Mouse (Mus musculus) hindbrain, embryonic 12.5 days (tissue): ENCODE data around the gene Olfml1. TPM values are rescaled to one million over a fixed set of nuclear protein-coding genes. Genes with fewer than 3 reads are reported as not detected.

Experiments
- ATAC-seq: fragments of 200-750 bp; cut with Nextera tagmentation; 2 replicates; pipeline ENCODE4 v1.8.0; 2017; ENCODE audit warnings: moderate TSS enrichment; ENCODE audit not compliant: low FRiP score
- H3K27ac ChIP-seq: fragments of 300-500 bp; sonication (generic); 2 replicates; pipeline ENCODE4 v1.5.1; 2016; ENCODE audit warnings: mild to moderate bottlenecking
- H3K27me3 ChIP-seq: fragments of 300-500 bp; sonication (generic); 2 replicates; pipeline ENCODE4 v1.6.1; 2016; ENCODE audit warnings: mild to moderate bottlenecking
- H3K36me3 ChIP-seq: fragments of 300-500 bp; sonication (generic); 2 replicates; pipeline ENCODE4 v1.6.1; 2016; ENCODE audit warnings: mild to moderate bottlenecking
- H3K4me1 ChIP-seq: fragments of 300-500 bp; sonication (generic); 2 replicates; pipeline ENCODE4 v1.6.1; 2016
- H3K4me2 ChIP-seq: fragments of 300-500 bp; sonication (generic); replicated peaks from 2 replicates; pipeline ENCODE4 v1.6.1; 2016; ENCODE audit warnings: mild to moderate bottlenecking
- H3K4me3 ChIP-seq: fragments of 300-500 bp; sonication (generic); 2 replicates; pipeline ENCODE4 v1.5.1; 2016; ENCODE audit warnings: mild to moderate bottlenecking
- H3K9ac ChIP-seq: fragments of 300-500 bp; sonication (generic); 2 replicates; pipeline ENCODE4 v1.6.1; 2016; ENCODE audit warnings: mild to moderate bottlenecking, moderate library complexity
- H3K9me3 ChIP-seq: fragments of 300-500 bp; sonication (generic); replicated peaks from 2 replicates; pipeline ENCODE4 v1.6.1; 2016; ENCODE audit warnings: mild to moderate bottlenecking
- WGBS: fragments of 180-500 bp; shearing (Covaris S2); methylation state at CpG from one replicate; pipeline ENCODE4 v1.1.7; 2016; 5-methylcytosine and 5-hydroxymethylcytosine counted together
- polyA plus RNA-seq: library from polyadenylated mRNA; unstranded; fragments of >200 nt; fragmentation: Nextera tagmentation; extraction: Ambion mirVana; gene quantifications from 2 replicates; pipeline ENCODE4 v1.2.1, GENCODE M21; 2016

The Olfml1 gene
- polyA plus RNA-seq, 1 experiment from 2014 or later: 14.7 TPM

GRCm38 (mm10) chr7:107560675-107561074 is 6.6 kb upstream of the Olfml1 start:
- Histone ChIP-seq H3K36me3 (no peaks in the 10 kb centered on the region), H3K4me1 (no peaks in the 10 kb centered on the region), H3K4me3 (no peak overlapping the region), H3K27ac (no peak overlapping the region), H3K9me3 (no peaks in the 10 kb centered on the region), H3K9ac (no peak overlapping the region), H3K27me3 (no peaks in the 10 kb centered on the region), H3K4me2 (no peak overlapping the region)
- ATAC-seq: no peak
- WGBS: 80% methylated on average over 2 of the region's 2 CpGs

GRCm38 (mm10) chr7:107561584-107561983 is 5.7 kb upstream of the Olfml1 start:
- Histone ChIP-seq H3K27me3 (no peaks in the 10 kb centered on the region), H3K27ac (no peak overlapping the region), H3K36me3 (no peaks in the 10 kb centered on the region), H3K4me3 (no peak overlapping the region), H3K4me2 (no peak overlapping the region), H3K9me3 (no peaks in the 10 kb centered on the region), H3K9ac (no peak overlapping the region), H3K4me1 (no peaks in the 10 kb centered on the region)
- no peak for ATAC-seq
- WGBS: 81% methylated on average over 3 of the region's 3 CpGs

GRCm38 (mm10) chr7:107563727-107564126 is 3.5 kb upstream of the Olfml1 start:
- Histone ChIP-seq H3K4me2 (no peak overlapping the region), H3K4me1 (no peaks in the 10 kb centered on the region), H3K9me3 (no peaks in the 10 kb centered on the region), H3K27me3 (no peaks in the 10 kb centered on the region), H3K36me3 (no peaks in the 10 kb centered on the region), H3K27ac (no peak overlapping the region), H3K4me3 (no peak overlapping the region), H3K9ac (no peak overlapping the region)
- 42% methylated on average over 2 of the region's 2 CpGs for WGBS
- no peak for ATAC-seq

GRCm38 (mm10) chr7:107567674-107568073 is 428 bp downstream of the Olfml1 start:
- Histone ChIP-seq H3K27me3 (no peaks in the 10 kb centered on the region), H3K9ac (no peak overlapping the region), H3K4me1 (no peaks in the 10 kb centered on the region), H3K36me3 (no peaks in the 10 kb centered on the region), H3K4me3 (peak overlapping the region; percentile 15), H3K4me2 (peak overlapping the region; percentile 31), H3K9me3 (no peaks in the 10 kb centered on the region), H3K27ac (peak overlapping the region; percentile 36; the same call in 1 of the 2 replicates)
- ATAC-seq: no peak
- WGBS: 62% methylated on average over 5 of the region's 5 CpGs

- 80% methylated on average over 4 of the region's 4 CpGs for WGBS
- ATAC-seq: no peak
- no peaks in the 10 kb centered on the region for H3K9me3 ChIP-seq
- no peaks in the 10 kb centered on the region for H3K36me3 ChIP-seq
- H3K27me3 ChIP-seq: no peaks in the 10 kb centered on the region
- H3K9ac ChIP-seq: no peak overlapping the region
- peak overlapping the region; percentile 19 for H3K4me2 ChIP-seq
- H3K4me3 ChIP-seq: no peak overlapping the region
- no peaks in the 10 kb centered on the region for H3K4me1 ChIP-seq
- no peak overlapping the region for H3K27ac ChIP-seq
These were observed 1.7 kb downstream of the Olfml1 start for GRCm38 (mm10) chr7:107568971-107569370.

GRCm38 (mm10) chr7:107573856-107574255 is 6.6 kb downstream of the Olfml1 start:
- H3K36me3 ChIP-seq: no peaks in the 10 kb centered on the region
- H3K9me3 ChIP-seq: no peaks in the 10 kb centered on the region
- no peaks in the 10 kb centered on the region for H3K4me1 ChIP-seq
- no peak overlapping the region for H3K27ac ChIP-seq
- 48% methylated on average over 2 of the region's 2 CpGs for WGBS
- no peak overlapping the region for H3K4me3 ChIP-seq
- no peak for ATAC-seq
- no peak overlapping the region for H3K4me2 ChIP-seq
- no peaks in the 10 kb centered on the region for H3K27me3 ChIP-seq
- H3K9ac ChIP-seq: no peak overlapping the region

- Histone ChIP-seq H3K27ac (no peak overlapping the region), H3K9ac (no peak overlapping the region), H3K4me3 (no peak overlapping the region), H3K4me1 (no peaks in the 10 kb centered on the region), H3K27me3 (no peaks in the 10 kb centered on the region), H3K9me3 (no peaks in the 10 kb centered on the region), H3K4me2 (no peak overlapping the region), H3K36me3 (no peaks in the 10 kb centered on the region)
- 83% methylated on average over 3 of the region's 3 CpGs for WGBS
- ATAC-seq: no peak
These were observed 7.0 kb downstream of the Olfml1 start for GRCm38 (mm10) chr7:107574276-107574675.

- H3K27me3 ChIP-seq: peaks cover 8% of the 10 kb centered on the region
- H3K4me3 ChIP-seq: no peak overlapping the region
- no peak overlapping the region for H3K9ac ChIP-seq
- H3K36me3 ChIP-seq: no peaks in the 10 kb centered on the region
- H3K9me3 ChIP-seq: no peaks in the 10 kb centered on the region
- H3K4me2 ChIP-seq: no peak overlapping the region
- no peak overlapping the region for H3K27ac ChIP-seq
- peaks cover 6% of the 10 kb centered on the region; the same call in 1 of the 2 replicates for H3K4me1 ChIP-seq
- WGBS: 40% methylated on average over 2 of the region's 2 CpGs
- no peak for ATAC-seq
These were observed 25.4 kb downstream of the Olfml1 start for GRCm38 (mm10) chr7:107592641-107593040.

GRCm38 (mm10) chr7:107593904-107594303 is 26.7 kb downstream of the Olfml1 start:
- H3K9me3 ChIP-seq: no peaks in the 10 kb centered on the region
- no peaks in the 10 kb centered on the region for H3K36me3 ChIP-seq
- ATAC-seq: no peak
- 30% methylated on average over 7 of the region's 7 CpGs for WGBS
- peaks cover 6% of the 10 kb centered on the region; the same call in 1 of the 2 replicates for H3K4me1 ChIP-seq
- no peak overlapping the region for H3K4me3 ChIP-seq
- H3K4me2 ChIP-seq: peak overlapping the region; percentile 94; the same call in 1 of the 2 replicates
- no peak overlapping the region for H3K27ac ChIP-seq
- no peak overlapping the region for H3K9ac ChIP-seq
- H3K27me3 ChIP-seq: peaks cover 8% of the 10 kb centered on the region

- H3K4me2 ChIP-seq: peak overlapping the region; percentile 94
- peak; percentile 76 for ATAC-seq
- no peaks in the 10 kb centered on the region for H3K9me3 ChIP-seq
- peaks cover 8% of the 10 kb centered on the region for H3K27me3 ChIP-seq
- H3K36me3 ChIP-seq: no peaks in the 10 kb centered on the region
- WGBS: 3% methylated on average over 16 of the region's 16 CpGs
- H3K4me3 ChIP-seq: peak overlapping the region; percentile 56
- no peak overlapping the region for H3K27ac ChIP-seq
- H3K4me1 ChIP-seq: peaks cover 6% of the 10 kb centered on the region; the same call in 1 of the 2 replicates
- peak overlapping the region; percentile 55 for H3K9ac ChIP-seq
These were observed 27.1 kb downstream of the Olfml1 start for GRCm38 (mm10) chr7:107594325-107594856.

GRCm38 (mm10) chr7:107594857-107595402 is 27.7 kb downstream of the Olfml1 start, which contains the start of gene Ppfibp2:
Ppfibp2 (plus strand) TSS chr7:107595207.
- peaks cover 6% of the 10 kb centered on the region; the same call in 1 of the 2 replicates for H3K4me1 ChIP-seq
- H3K9me3 ChIP-seq: no peaks in the 10 kb centered on the region
- peak within 1 kb of the TSS; percentile 94 for H3K4me2 ChIP-seq
- peak; percentile 94 for ATAC-seq
- peak within 1 kb of the TSS; percentile 56 for H3K4me3 ChIP-seq
- H3K27me3 ChIP-seq: peaks cover 8% of the 10 kb centered on the region
- H3K36me3 ChIP-seq: no peaks in the 10 kb centered on the region
- peak within 1 kb of the TSS; percentile 55 for H3K9ac ChIP-seq
- H3K27ac ChIP-seq: no peak within 1 kb of the TSS
- WGBS: 1% methylated on average over 19 of the region's 24 CpGs

- no peak overlapping the region for H3K27ac ChIP-seq
- peaks cover 6% of the 10 kb centered on the region; the same call in 1 of the 2 replicates for H3K4me1 ChIP-seq
- WGBS: 11% methylated on average over 13 of the region's 13 CpGs
- no peaks in the 10 kb centered on the region for H3K9me3 ChIP-seq
- H3K4me3 ChIP-seq: peak overlapping the region; percentile 56
- H3K36me3 ChIP-seq: no peaks in the 10 kb centered on the region
- H3K9ac ChIP-seq: peak overlapping the region; percentile 55; the same call in 1 of the 2 replicates
- H3K27me3 ChIP-seq: peaks cover 8% of the 10 kb centered on the region
- ATAC-seq: peak; percentile 20; the same call in 1 of the 2 replicates
- peak overlapping the region; percentile 94 for H3K4me2 ChIP-seq
These were observed 28.2 kb downstream of the Olfml1 start for GRCm38 (mm10) chr7:107595426-107595825.

GRCm38 (mm10) chr7:107596753-107597152 is 29.5 kb downstream of the Olfml1 start:
- Histone ChIP-seq H3K4me3 (no peak overlapping the region), H3K9ac (no peak overlapping the region), H3K4me2 (no peak overlapping the region), H3K27ac (no peak overlapping the region), H3K4me1 (peaks cover 6% of the 10 kb centered on the region; the same call in 1 of the 2 replicates), H3K9me3 (no peaks in the 10 kb centered on the region), H3K27me3 (peaks cover 8% of the 10 kb centered on the region), H3K36me3 (no peaks in the 10 kb centered on the region)
- ATAC-seq: no peak
